8 mouse cellular contexts compared by ENCODE assay signal in genomic region chr2:121443068-121443349, GRCm38 (mm10). TPM values are rescaled to one million over a fixed set of nuclear protein-coding genes. Genes with fewer than 3 reads are reported as not detected.
A peak's percentile ranks its signal among the peaks of the same experiment; 100 is the strongest.
DNase-seq lines count a peak whose midpoint lies in the region; ATAC-seq and TF ChIP-seq lines count a peak whose summit lies in the region.

No protein-coding gene starts in this region.

- H3K36me3 ChIP-seq in E14TG2a.4 (ENCODE audit: insufficient read depth, low read length) = peaks cover 32% of the 10 kb centered on the region
- peaks cover 22% of the 10 kb centered on the region for H3K36me3 ChIP-seq in forebrain, embryonic 13.5 days (ENCODE audit: poor library complexity, severe bottlenecking)
- H3K36me3 ChIP-seq in liver, embryonic 13.5 days = peaks cover 8% of the 10 kb centered on the region

- H3K4me2 ChIP-seq in forebrain, embryonic 13.5 days = peak overlapping the region; percentile 76
- H3K4me2 ChIP-seq in liver, embryonic 13.5 days = peak overlapping the region; percentile 86

- H3K4me3 ChIP-seq in gastrocnemius, adult 2 months = peak overlapping the region; percentile 82
- H3K4me3 ChIP-seq in E14TG2a.4 (replicated peaks; ENCODE audit: low read length) = peak overlapping the region; percentile 83
- H3K4me3 ChIP-seq in forebrain, embryonic 13.5 days = peak overlapping the region; percentile 36
- H3K4me3 ChIP-seq in liver, embryonic 13.5 days (replicated peaks) = peak overlapping the region; percentile 60

- 0 out of 2 replicates have a peak overlapping the region, but pooled peaks have one; percentile 50 for H3K9ac ChIP-seq in forebrain, embryonic 13.5 days
- peak overlapping the region; percentile 68 for H3K9ac ChIP-seq in liver, embryonic 13.5 days

- peaks cover 55% of the 10 kb centered on the region for H3K4me1 ChIP-seq in E14TG2a.4 (replicated peaks; ENCODE audit: low read depth, low read length)
- peaks cover 16% of the 10 kb centered on the region for H3K4me1 ChIP-seq in forebrain, embryonic 13.5 days
- H3K4me1 ChIP-seq in liver, embryonic 13.5 days (replicated peaks) = peaks cover 30% of the 10 kb centered on the region

- TF ChIP-seq CTCF in gastrocnemius, adult 2 months (IDR thresholded peaks at IDR 0.05) = no peak
- no peak for TF ChIP-seq CTCF in E14TG2a.4 (conservative IDR thresholded peaks at IDR 0.05; ENCODE audit: low read length)

- no peaks in the 10 kb centered on the region for H3K9me3 ChIP-seq in E14TG2a.4 (ENCODE audit: low read length)
- H3K9me3 ChIP-seq in forebrain, embryonic 13.5 days (replicated peaks) = no peaks in the 10 kb centered on the region
- H3K9me3 ChIP-seq in liver, embryonic 13.5 days (replicated peaks) = no peaks in the 10 kb centered on the region

- 14% methylated on average over 8 of the region's 8 CpGs for WGBS in forebrain, embryonic 13.5 days
- WGBS in liver, embryonic 13.5 days (ENCODE audit: insufficient replicate concordance) = 26% methylated on average over 8 of the region's 8 CpGs

- H3K27ac ChIP-seq in gastrocnemius, adult 2 months = peak overlapping the region; percentile 48
- no peak overlapping the region for H3K27ac ChIP-seq in forebrain, embryonic 13.5 days
- 0 out of 2 replicates have a peak overlapping the region, but pooled peaks have one; percentile 11 for H3K27ac ChIP-seq in liver, embryonic 13.5 days

- DNase-seq in gastrocnemius, adult 2 months = peak; percentile 25
- DNase-seq in gastrocnemius, postnatal 4 days (ENCODE audit: low spot score in 2 of 2) = no peak
- DNase-seq in liver, embryonic 13.5 days = no peak
- DNase-seq in frontal cortex, postnatal 25 days (ENCODE audit: low spot score in 2 of 2) = no peak
- no peak for DNase-seq in adrenal gland, adult 2 months
- DNase-seq in frontal cortex, adult 2 months (ENCODE audit: extremely low spot score in 1 of 2, low spot score in 1 of 2) = no peak

- intact Hi-C loops in gastrocnemius, adult 2 months (cut with DNase I) = no loop called here

- H3K27me3 ChIP-seq in E14TG2a.4 (ENCODE audit: insufficient read depth, low read length) = peaks cover 4% of the 10 kb centered on the region; the same call in 1 of the 2 replicates
- H3K27me3 ChIP-seq in forebrain, embryonic 13.5 days = peaks cover 20% of the 10 kb centered on the region
- peaks cover 19% of the 10 kb centered on the region for H3K27me3 ChIP-seq in liver, embryonic 13.5 days

- no peak for ATAC-seq in forebrain, embryonic 13.5 days
- ATAC-seq in liver, embryonic 13.5 days (ENCODE audit: low read depth) = peak; percentile 11

RNA-seq across cellular contexts. Expression of gene Ell3, which starts 1.1 kb away (rescaled TPM):
- not detected for total RNA-seq in gastrocnemius, adult 2 months (2021)
- total RNA-seq in gastrocnemius, postnatal 4 days (2021) = under 1 TPM in 1 of 2 experiments, not detected in 1; 0.16 TPM
- polyA plus RNA-seq in forebrain, embryonic 13.5 days (2015; fragmentation: Nextera tagmentation; extraction: Ambion mirVana) = 1.7 and 2.1 TPM in 2 replicates
- polyA plus RNA-seq in liver, embryonic 13.5 days (2015; fragmentation: Nextera tagmentation; extraction: Ambion mirVana) = 1.6 and 2.0 TPM in 2 replicates
- total RNA-seq in adrenal gland, adult 2 months (2021) = under 1 TPM; 0.35 to 0.63 TPM
- polyA plus RNA-seq in adrenal gland, adult 2 months (2012; rRNA removed) = 0.20 and 0.23 TPM in 2 replicates
- 0.60 and 1.3 TPM in 2 replicates for polyA plus RNA-seq in frontal cortex, adult 2 months (2012; rRNA removed)

RNA-seq across cellular contexts. Expression of gene Serf2, which starts 6.0 kb away (rescaled TPM):
- 100 to 1,000 TPM; 286 to 358 TPM for total RNA-seq in gastrocnemius, adult 2 months (2021)
- total RNA-seq in gastrocnemius, postnatal 4 days (2021) = 100 to 1,000 TPM; 381 to 422 TPM
- 420 and 494 TPM in 2 replicates for polyA plus RNA-seq in forebrain, embryonic 13.5 days (2015; fragmentation: Nextera tagmentation; extraction: Ambion mirVana)
- polyA plus RNA-seq in liver, embryonic 13.5 days (2015; fragmentation: Nextera tagmentation; extraction: Ambion mirVana) = 269 and 300 TPM in 2 replicates
- 100 to 1,000 TPM; 272 to 371 TPM for total RNA-seq in adrenal gland, adult 2 months (2021)
- 275 and 332 TPM in 2 replicates for polyA plus RNA-seq in adrenal gland, adult 2 months (2012; rRNA removed)
- polyA plus RNA-seq in frontal cortex, adult 2 months (2012; rRNA removed) = 357 and 519 TPM in 2 replicates

RNA-seq across cellular contexts. Expression of gene Hypk, which starts 10.1 kb away (rescaled TPM):
- 10 to 100 TPM; 21.0 to 21.7 TPM for total RNA-seq in gastrocnemius, adult 2 months (2021)
- 10 to 100 TPM; 31.9 to 40.1 TPM for total RNA-seq in gastrocnemius, postnatal 4 days (2021)
- polyA plus RNA-seq in forebrain, embryonic 13.5 days (2015; fragmentation: Nextera tagmentation; extraction: Ambion mirVana) = 115 and 122 TPM in 2 replicates
- polyA plus RNA-seq in liver, embryonic 13.5 days (2015; fragmentation: Nextera tagmentation; extraction: Ambion mirVana) = 111 and 119 TPM in 2 replicates
- 10 to 100 TPM; 15.7 to 25.5 TPM for total RNA-seq in adrenal gland, adult 2 months (2021)
- polyA plus RNA-seq in adrenal gland, adult 2 months (2012; rRNA removed) = 2.2 and 3.0 TPM in 2 replicates
- 35.6 and 35.9 TPM in 2 replicates for polyA plus RNA-seq in frontal cortex, adult 2 months (2012; rRNA removed)

RNA-seq across cellular contexts. Expression of gene Serinc4, which starts 13.6 kb away (rescaled TPM):
- total RNA-seq in gastrocnemius, adult 2 months (2021) = not detected
- under 1 TPM; 0.20 to 0.26 TPM for total RNA-seq in gastrocnemius, postnatal 4 days (2021)
- 0.90 and 0.92 TPM in 2 replicates for polyA plus RNA-seq in forebrain, embryonic 13.5 days (2015; fragmentation: Nextera tagmentation; extraction: Ambion mirVana)
- 0.07 and 0.08 TPM in 2 replicates for polyA plus RNA-seq in liver, embryonic 13.5 days (2015; fragmentation: Nextera tagmentation; extraction: Ambion mirVana)
- total RNA-seq in adrenal gland, adult 2 months (2021) = under 1 TPM in 1 of 2 experiments, not detected in 1; 0.21 TPM
- polyA plus RNA-seq in adrenal gland, adult 2 months (2012; rRNA removed) = 0.16 and 0.20 TPM in 2 replicates
- polyA plus RNA-seq in frontal cortex, adult 2 months (2012; rRNA removed) = 0.55 and 1.4 TPM in 2 replicates

RNA-seq across cellular contexts. Expression of gene Catsper2, which starts 29.4 kb away (rescaled TPM):
- 1 to 10 TPM; 1.6 to 2.8 TPM for total RNA-seq in gastrocnemius, adult 2 months (2021)
- total RNA-seq in gastrocnemius, postnatal 4 days (2021) = 1 to 10 TPM; 3.1 to 4.0 TPM
- polyA plus RNA-seq in forebrain, embryonic 13.5 days (2015; fragmentation: Nextera tagmentation; extraction: Ambion mirVana) = 3.8 and 5.1 TPM in 2 replicates
- polyA plus RNA-seq in liver, embryonic 13.5 days (2015; fragmentation: Nextera tagmentation; extraction: Ambion mirVana) = 0.52 and 0.76 TPM in 2 replicates
- total RNA-seq in adrenal gland, adult 2 months (2021) = 1 to 10 TPM; 1.5 to 2.4 TPM
- 0.65 and 0.95 TPM in 2 replicates for polyA plus RNA-seq in adrenal gland, adult 2 months (2012; rRNA removed)
- polyA plus RNA-seq in frontal cortex, adult 2 months (2012; rRNA removed) = 8.4 and 8.6 TPM in 2 replicates
